Mouse (Mus musculus): ENCODE data around the gene Nwd2. TPM values are rescaled to one million over a fixed set of nuclear protein-coding genes. Genes with fewer than 3 reads are reported as not detected.

Nwd2 gene
- polyA plus RNA-seq, 1 experiment, result not detected

DNA sequence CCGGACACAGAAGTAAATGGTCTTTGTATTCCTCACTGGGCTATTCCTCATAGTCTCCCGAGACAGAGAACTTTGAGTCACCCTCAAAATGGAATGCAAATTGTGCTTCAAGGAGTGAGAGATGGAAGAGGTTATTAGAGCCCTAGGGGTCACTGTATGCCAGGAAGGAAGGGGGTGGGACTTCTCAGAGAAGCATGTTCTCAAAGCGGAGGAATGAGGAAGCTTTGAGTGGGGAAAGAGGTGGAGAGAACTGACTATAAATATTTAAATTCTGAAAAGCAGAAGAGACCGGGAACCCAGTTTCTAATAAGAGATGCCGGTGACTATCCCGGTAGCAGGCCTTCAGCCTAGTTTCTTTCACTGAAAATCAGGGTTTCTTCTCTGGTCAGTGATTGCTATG is 178.1 kb downstream of the Nwd2 start:
- H3K4me1 ChIP-seq (ENCODE audit: control insufficient read depth, insufficient read depth, insufficient read length, low read length), result peaks cover 38% of the 10 kb centered on the region; the same call in 1 of the 2 replicates
- 6% methylated on average over 6 of the region's 6 CpGs for WGBS
- TF ChIP-seq POLR2A (IDR thresholded peaks at IDR 0.05; ENCODE audit: low read depth, low read length), result no peak
- TF ChIP-seq CTCF (IDR thresholded peaks at IDR 0.05; ENCODE audit: extremely low read depth, insufficient read length, insufficient replicate concordance, low read depth, low read length), result no peak
- H3K4me3 ChIP-seq (ENCODE audit: low read depth, low read length), result no peak overlapping the region
- no peaks in the 10 kb centered on the region for H3K36me3 ChIP-seq (ENCODE audit: control insufficient read depth, insufficient read depth, low read length)
- H3K27me3 ChIP-seq (ENCODE audit: control insufficient read depth, insufficient read depth, low read length), result no peaks in the 10 kb centered on the region
- peak overlapping the region; percentile 68 for H3K27ac ChIP-seq (ENCODE audit: insufficient read depth, low read depth, low read length)

DNA sequence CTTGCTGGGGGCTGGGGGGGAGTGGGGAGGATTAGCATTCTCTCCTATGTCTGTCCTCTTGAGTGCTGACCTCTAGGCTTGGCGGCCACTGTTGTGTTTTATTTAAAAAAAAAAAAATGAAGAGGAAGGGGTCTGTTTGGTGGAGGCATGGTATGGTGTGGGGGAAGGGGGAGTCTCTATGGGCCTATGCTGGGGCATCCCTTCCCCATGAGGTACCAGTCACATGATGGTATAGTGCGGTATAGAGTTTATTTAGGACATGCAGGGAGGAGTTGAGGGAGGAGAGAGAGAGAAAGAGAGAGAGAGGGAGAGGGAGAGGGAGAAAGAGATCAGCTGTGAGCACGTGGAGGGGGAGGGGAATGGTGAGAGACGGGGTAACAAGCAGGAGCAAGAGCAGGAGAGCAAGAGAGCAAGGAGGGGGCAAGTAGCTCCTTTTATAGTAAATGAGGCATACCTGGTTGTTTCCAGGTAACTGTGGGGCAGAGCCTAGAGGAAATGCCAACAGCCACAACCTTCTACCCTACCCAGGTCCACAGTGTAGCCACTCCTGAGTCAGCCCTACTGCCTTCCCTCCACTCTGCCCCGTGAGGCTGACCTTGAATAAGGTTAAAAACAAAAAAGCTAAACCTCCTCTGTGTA is 178.6 kb downstream of the Nwd2 start:
- Histone ChIP-seq H3K27me3 (ENCODE audit: control insufficient read depth, insufficient read depth, low read length) (no peaks in the 10 kb centered on the region), H3K27ac (ENCODE audit: insufficient read depth, low read depth, low read length) (peak overlapping the region; percentile 68), H3K4me1 (ENCODE audit: control insufficient read depth, insufficient read depth, insufficient read length, low read length) (peaks cover 36% of the 10 kb centered on the region; the same call in 1 of the 2 replicates), H3K4me3 (ENCODE audit: low read depth, low read length) (no peak overlapping the region), H3K36me3 (ENCODE audit: control insufficient read depth, insufficient read depth, low read length) (no peaks in the 10 kb centered on the region)
- TF ChIP-seq POLR2A (IDR thresholded peaks at IDR 0.05; ENCODE audit: low read depth, low read length), result no peak
- 16% methylated on average over 5 of the region's 5 CpGs for WGBS

DNA sequence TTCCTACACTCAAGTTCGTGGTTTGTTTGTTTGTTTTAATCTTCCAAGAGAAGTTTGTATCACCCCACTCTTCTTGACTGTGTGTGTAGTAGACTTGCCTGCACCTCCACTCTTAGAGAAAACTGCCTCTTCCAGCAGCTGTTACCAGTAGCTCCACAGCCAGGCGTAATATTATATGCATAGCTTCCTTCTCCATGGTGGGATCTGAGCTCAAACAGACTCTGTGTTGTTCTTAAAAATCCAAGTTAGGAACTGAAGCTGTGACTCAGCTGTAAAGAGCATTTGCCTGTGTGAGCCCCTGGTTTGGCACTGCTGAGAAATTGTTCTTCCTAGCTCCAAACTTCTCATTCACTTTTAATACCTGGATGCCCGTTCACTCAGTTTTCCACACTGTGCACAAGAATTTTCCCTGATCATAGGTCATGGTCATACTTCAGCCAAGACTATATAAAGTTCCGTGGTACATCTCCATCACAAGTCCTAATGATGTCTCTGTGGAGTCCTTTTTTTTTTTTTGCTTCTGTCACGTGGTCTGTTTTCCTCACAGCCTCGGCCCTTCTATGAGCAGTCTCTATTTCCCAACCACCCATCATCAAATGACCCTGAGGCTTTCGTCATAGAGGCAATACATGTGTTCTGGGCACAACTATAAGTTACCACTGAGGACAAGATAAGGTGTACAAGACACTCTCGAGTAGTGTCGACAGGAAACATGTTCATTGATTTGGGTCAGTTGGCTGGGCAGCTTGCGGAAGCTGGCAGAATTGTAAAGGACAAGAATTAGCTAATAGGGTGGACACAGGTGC is 179.7 kb downstream of the Nwd2 start:
- Histone ChIP-seq H3K36me3 (ENCODE audit: control insufficient read depth, insufficient read depth, low read length) (no peaks in the 10 kb centered on the region), H3K27ac (ENCODE audit: insufficient read depth, low read depth, low read length) (peak overlapping the region; percentile 59; the same call in 1 of the 2 replicates), H3K4me1 (ENCODE audit: control insufficient read depth, insufficient read depth, insufficient read length, low read length) (peaks cover 31% of the 10 kb centered on the region; the same call in 1 of the 2 replicates), H3K27me3 (ENCODE audit: control insufficient read depth, insufficient read depth, low read length) (no peaks in the 10 kb centered on the region), H3K4me3 (ENCODE audit: low read depth, low read length) (no peak overlapping the region)
- 56% methylated on average over 10 of the region's 10 CpGs for WGBS
- TF ChIP-seq CTCF (IDR thresholded peaks at IDR 0.05; ENCODE audit: extremely low read depth, insufficient read length, insufficient replicate concordance, low read depth, low read length) (no peak), POLR2A (IDR thresholded peaks at IDR 0.05; ENCODE audit: low read depth, low read length) (no peak)

DNA sequence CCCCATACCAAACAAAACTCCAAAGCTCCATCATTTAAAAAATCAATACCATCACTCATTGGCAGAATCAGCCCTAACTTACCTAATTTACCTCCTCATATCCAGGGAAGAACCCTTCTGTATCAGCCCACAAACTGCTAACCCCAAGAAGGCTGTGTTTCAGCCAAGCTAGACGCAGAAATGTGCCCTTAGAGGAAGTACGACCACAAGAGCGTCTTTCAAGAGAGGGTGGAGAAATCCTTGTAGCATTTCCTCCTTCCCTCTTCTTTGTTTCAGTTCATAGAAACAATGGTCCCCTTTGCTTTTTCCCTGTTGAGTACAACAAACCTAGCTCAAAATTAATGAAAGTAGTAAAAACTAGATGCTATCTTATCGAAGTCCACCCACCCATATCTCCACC is 182.2 kb downstream of the Nwd2 start:
- Histone ChIP-seq H3K36me3 (ENCODE audit: control insufficient read depth, insufficient read depth, low read length) (no peaks in the 10 kb centered on the region; the same call in 1 of the 2 replicates), H3K4me3 (ENCODE audit: low read depth, low read length) (no peak overlapping the region), H3K27ac (ENCODE audit: insufficient read depth, low read depth, low read length) (peak overlapping the region; percentile 60; the same call in 1 of the 2 replicates), H3K27me3 (ENCODE audit: control insufficient read depth, insufficient read depth, low read length) (no peaks in the 10 kb centered on the region), H3K4me1 (ENCODE audit: control insufficient read depth, insufficient read depth, insufficient read length, low read length) (peaks cover 21% of the 10 kb centered on the region; the same call in 1 of the 2 replicates)
- WGBS, result 16% methylated on average over 4 of the region's 4 CpGs
- TF ChIP-seq POLR2A (IDR thresholded peaks at IDR 0.05; ENCODE audit: low read depth, low read length), result no peak
- TF ChIP-seq CTCF (IDR thresholded peaks at IDR 0.05; ENCODE audit: extremely low read depth, insufficient read length, insufficient replicate concordance, low read depth, low read length), result no peak

DNA sequence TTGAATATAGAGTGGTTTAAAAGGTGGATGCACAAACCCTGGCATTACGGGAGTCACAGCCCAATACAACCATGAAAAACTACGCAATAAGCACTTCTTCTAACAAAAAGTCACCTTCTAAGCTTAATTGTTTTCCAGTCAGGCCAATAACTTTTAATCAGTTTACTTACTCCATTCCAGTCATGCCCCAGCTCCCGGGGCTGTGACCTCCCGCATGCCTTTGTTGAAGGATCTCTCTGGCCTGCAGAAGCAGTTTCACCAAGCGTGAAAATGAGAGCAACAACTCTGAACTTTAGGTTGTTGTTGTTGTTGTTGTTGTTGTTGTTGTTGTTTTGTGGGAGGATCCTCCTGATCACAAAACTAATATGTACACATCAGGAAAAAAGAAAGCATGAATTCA is 185.1 kb downstream of the Nwd2 start:
- H3K4me3 ChIP-seq (ENCODE audit: low read depth, low read length), result no peak overlapping the region
- 84% methylated on average over 5 of the region's 5 CpGs for WGBS
- H3K4me1 ChIP-seq (ENCODE audit: control insufficient read depth, insufficient read depth, insufficient read length, low read length), result peaks cover 22% of the 10 kb centered on the region; the same call in 1 of the 2 replicates
- H3K27me3 ChIP-seq (ENCODE audit: control insufficient read depth, insufficient read depth, low read length), result no peaks in the 10 kb centered on the region
- no peak overlapping the region for H3K27ac ChIP-seq (ENCODE audit: insufficient read depth, low read depth, low read length)
- no peaks in the 10 kb centered on the region; the same call in 1 of the 2 replicates for H3K36me3 ChIP-seq (ENCODE audit: control insufficient read depth, insufficient read depth, low read length)
- TF ChIP-seq CTCF (IDR thresholded peaks at IDR 0.05; ENCODE audit: extremely low read depth, insufficient read length, insufficient replicate concordance, low read depth, low read length) (no peak), POLR2A (IDR thresholded peaks at IDR 0.05; ENCODE audit: low read depth, low read length) (no peak)

DNA sequence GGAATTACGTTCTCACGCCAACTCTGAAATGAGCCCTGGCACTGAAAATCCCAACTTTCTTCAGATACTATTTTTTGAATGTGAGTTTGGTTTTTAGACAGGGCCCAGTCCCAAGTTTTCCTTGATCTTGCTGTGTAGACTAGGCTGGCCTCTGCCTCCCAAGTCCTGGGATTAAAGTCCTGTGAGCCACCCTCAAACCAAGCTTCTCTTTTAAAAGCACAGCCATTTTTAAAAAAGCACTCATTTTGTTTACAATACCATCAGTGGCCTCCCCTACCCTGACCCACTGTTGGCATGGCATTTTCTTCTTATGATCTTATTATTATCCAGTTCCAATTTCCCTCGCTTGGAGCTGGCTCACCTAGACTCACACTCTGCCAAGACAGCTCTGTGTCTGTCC is 185.5 kb downstream of the Nwd2 start:
- Histone ChIP-seq H3K4me1 (ENCODE audit: control insufficient read depth, insufficient read depth, insufficient read length, low read length) (peaks cover 23% of the 10 kb centered on the region; the same call in 1 of the 2 replicates), H3K27ac (ENCODE audit: insufficient read depth, low read depth, low read length) (no peak overlapping the region)
- WGBS, result 85% methylated on average over 3 of the region's 3 CpGs

DNA sequence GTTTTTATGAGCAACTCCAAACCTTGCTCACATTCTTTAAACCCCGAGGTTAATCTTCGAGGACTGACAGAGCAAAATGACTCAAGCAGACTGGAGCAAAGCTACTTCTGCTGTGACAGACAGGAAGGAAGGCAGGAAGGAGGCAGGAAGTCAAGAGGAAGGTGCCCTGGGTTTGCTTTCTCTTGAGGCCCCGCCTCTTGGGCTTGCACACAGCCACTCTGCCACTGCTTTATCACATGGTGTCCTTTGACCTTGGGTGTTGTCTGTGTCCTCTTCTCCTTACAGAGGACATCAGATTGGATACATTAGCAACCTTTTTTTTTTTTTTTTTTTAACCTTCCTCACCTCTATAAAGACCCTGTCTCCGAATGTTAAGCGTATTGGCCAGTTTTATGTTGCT is 188.2 kb downstream of the Nwd2 start:
- no peak overlapping the region for H3K4me3 ChIP-seq (ENCODE audit: low read depth, low read length)
- WGBS, result 29% methylated on average over 5 of the region's 5 CpGs
- H3K27me3 ChIP-seq (ENCODE audit: control insufficient read depth, insufficient read depth, low read length), result no peaks in the 10 kb centered on the region
- peak overlapping the region; percentile 51; the same call in 1 of the 2 replicates for H3K27ac ChIP-seq (ENCODE audit: insufficient read depth, low read depth, low read length)
- H3K36me3 ChIP-seq (ENCODE audit: control insufficient read depth, insufficient read depth, low read length), result no peaks in the 10 kb centered on the region; the same call in 1 of the 2 replicates
- TF ChIP-seq CTCF (IDR thresholded peaks at IDR 0.05; ENCODE audit: extremely low read depth, insufficient read length, insufficient replicate concordance, low read depth, low read length) (no peak), POLR2A (IDR thresholded peaks at IDR 0.05; ENCODE audit: low read depth, low read length) (no peak)
- H3K4me1 ChIP-seq (ENCODE audit: control insufficient read depth, insufficient read depth, insufficient read length, low read length), result peaks cover 16% of the 10 kb centered on the region; the same call in 1 of the 2 replicates

More for the DNA sequence above, 185.5 kb downstream of the Nwd2 start:
- Histone ChIP-seq H3K4me3 (ENCODE audit: low read depth, low read length) (no peak overlapping the region), H3K36me3 (ENCODE audit: control insufficient read depth, insufficient read depth, low read length) (no peaks in the 10 kb centered on the region; the same call in 1 of the 2 replicates), H3K27me3 (ENCODE audit: control insufficient read depth, insufficient read depth, low read length) (no peaks in the 10 kb centered on the region)
- TF ChIP-seq POLR2A (IDR thresholded peaks at IDR 0.05; ENCODE audit: low read depth, low read length), result no peak
- no peak for TF ChIP-seq CTCF (IDR thresholded peaks at IDR 0.05; ENCODE audit: extremely low read depth, insufficient read length, insufficient replicate concordance, low read depth, low read length)
